Mouse (Mus musculus): ENCODE measurements at regions not wholly inside any gene's neighbourhood (a gene's known extent, or its start where the extent isn't known, plus 50 kb on each side); places are given as distances from the start of the nearest gene placed in this dataset.

GRCm38 (mm10) chr8:5938057-5938456 lies 832.9 kb upstream of the Slc10a2 start:
- WGBS: 92% methylated on average over 3 of the region's 3 CpGs
- no peak for ATAC-seq (ENCODE audit: insufficient read depth, low FRiP score, low TSS enrichment)

GRCm38 (mm10) chr8:5918136-5918535 lies 813.0 kb upstream of the Slc10a2 start:
- Histone ChIP-seq H3K27ac (ENCODE audit: low read depth, low read length) (no peak overlapping the region), H3K27me3 (ENCODE audit: control insufficient read depth, insufficient read depth, low read length) (no peaks in the 10 kb centered on the region), H3K36me3 (ENCODE audit: control insufficient read depth, insufficient read depth, low read length) (no peaks in the 10 kb centered on the region), H3K9me3 (ENCODE audit: control insufficient read depth, low read length) (no peaks in the 10 kb centered on the region), H3K4me3 (ENCODE audit: low read depth, low read length) (no peak overlapping the region), H3K4me2 (ENCODE audit: low read depth) (no peak overlapping the region), H3K9ac (ENCODE audit: low read length) (no peak overlapping the region), H3K4me1 (ENCODE audit: control insufficient read depth, insufficient read depth, low read length) (no peaks in the 10 kb centered on the region)
- ATAC-seq (ENCODE audit: insufficient read depth, low FRiP score, low TSS enrichment) (no peak), DNase-seq (ENCODE audit: low spot score) (no peak)
- 89% methylated on average over 1 of the region's 1 CpGs for WGBS

More at GRCm38 (mm10) chr8:5938057-5938456, 832.9 kb upstream of the Slc10a2 start:
- no peak overlapping the region for H3K4me3 ChIP-seq (ENCODE audit: low read depth, low read length)
- H3K27me3 ChIP-seq (ENCODE audit: control insufficient read depth, insufficient read depth, low read length): no peaks in the 10 kb centered on the region
- no peak overlapping the region for H3K27ac ChIP-seq (ENCODE audit: low read depth, low read length)
- no peaks in the 10 kb centered on the region for H3K4me1 ChIP-seq (ENCODE audit: control insufficient read depth, insufficient read depth, low read length)
- DNase-seq (ENCODE audit: low spot score): no peak
- H3K36me3 ChIP-seq (ENCODE audit: control insufficient read depth, insufficient read depth, low read length): no peaks in the 10 kb centered on the region
- no peak overlapping the region for H3K9ac ChIP-seq (ENCODE audit: low read length)
- H3K9me3 ChIP-seq (ENCODE audit: control insufficient read depth, low read length): no peaks in the 10 kb centered on the region
- no peak overlapping the region for H3K4me2 ChIP-seq (ENCODE audit: low read depth)
